Mouse (Mus musculus) cerebellum, adult 2 months (tissue): Measurements from ENCODE around the gene Tmem170. TPM values are rescaled to one million over a fixed set of nuclear protein-coding genes. Genes with fewer than 3 reads are reported as not detected.

Experiments used
- DNase-seq, 2 experiments: peaks; one replicate each; pipeline ENCODE4 v3.0.0; 2021
- H3K27ac ChIP-seq: fragments of 200-500 bp; 2 replicates; pipeline ENCODE4 v1.5.1; 2012; ENCODE audit warnings: low read length, control low read depth, inconsistent platforms; ENCODE audit not compliant: insufficient read depth
- H3K27me3 ChIP-seq: fragments of 200-500 bp; 2 replicates; pipeline ENCODE4 v1.6.1; 2012; ENCODE audit warnings: inconsistent platforms, mild to moderate bottlenecking, low read length, moderate library complexity; ENCODE audit not compliant: control insufficient read depth, insufficient read depth
- H3K4me1 ChIP-seq: fragments of 200-500 bp; 2 replicates; pipeline ENCODE4 v1.6.1; 2011; ENCODE audit warnings: low read length; ENCODE audit not compliant: control insufficient read depth, insufficient read depth
- H3K4me3 ChIP-seq: fragments of 200-500 bp; replicated peaks from 2 replicates; pipeline ENCODE3; 2011; ENCODE audit warnings: mild to moderate bottlenecking, low read depth, low read length, control low read depth; ENCODE audit not compliant: insufficient read depth
- CTCF ChIP-seq: fragments of 200-500 bp; IDR thresholded peaks from 2 replicates; pipeline ENCODE4 v1.5.1; 2011; ENCODE audit warnings: low read depth, mild to moderate bottlenecking, control low read depth, low read length, moderate library complexity, borderline replicate concordance; ENCODE audit not compliant: insufficient read depth
- POLR2A ChIP-seq: fragments of 200-500 bp; IDR thresholded peaks from 2 replicates; pipeline ENCODE4 v1.6.1; 2011; ENCODE audit warnings: low read length, control low read depth, borderline replicate concordance; ENCODE audit not compliant: insufficient read depth
- whole genome bisulfite sequencing: fragments of 180-500 bp; shearing (Covaris S2); methylation state at CpG from one replicate; pipeline ENCODE4 v1.1.7; 2018; 5-methylcytosine and 5-hydroxymethylcytosine counted together
- polyA plus RNA-seq: library from polyadenylated mRNA; depleted of rRNA; stranded (reverse); fragments of >200 nt; gene quantifications from 2 replicates; pipeline ENCODE4 v1.2.3, GENCODE M21; 2012; rRNA removed

Tmem170 gene
- polyA plus RNA-seq, 1 experiment = 7.2 TPM

GRCm38 (mm10) chr8:111813818-111814217 lies 62.7 kb downstream of the Tmem170 start:
- 96% methylated on average over 9 of the region's 9 CpGs for WGBS
- DNase-seq = no peak
- Histone ChIP-seq H3K4me3 (no peak overlapping the region), H3K4me1 (no peaks in the 10 kb centered on the region; the same call in 1 of the 2 replicates), H3K27me3 (no peaks in the 10 kb centered on the region), H3K27ac (no peak overlapping the region)
- TF ChIP-seq CTCF = no peak
- TF ChIP-seq POLR2A = no peak

Other genes starting within 250 kb of the Tmem170 start
- 22.9 and 24.4 TPM in 2 replicates for gene Ldhd, start 246.4 kb downstream of the Tmem170 start, polyA plus RNA-seq
- 23.7 and 26.0 TPM in 2 replicates for gene Zfp1, start 233.3 kb downstream of the Tmem170 start, polyA plus RNA-seq
- 0.29 and 0.33 TPM in 2 replicates for gene Ctrb1, start 185.7 kb downstream of the Tmem170 start, polyA plus RNA-seq
- gene Bcar1, start 132.9 kb downstream of the Tmem170 start, polyA plus RNA-seq = 129 and 146 TPM in 2 replicates
- 82.0 and 94.5 TPM in 2 replicates for gene Cfdp1, start 22.5 kb downstream of the Tmem170 start, polyA plus RNA-seq
- 2.1 and 3.1 TPM in 2 replicates for gene Chst5, start 33.7 kb upstream of the Tmem170 start, polyA plus RNA-seq
- 15.1 and 15.8 TPM in 2 replicates for gene Tmem231, start 57.1 kb upstream of the Tmem170 start, polyA plus RNA-seq
- 373 and 404 TPM in 2 replicates for gene Gabarapl2, start 64.0 kb upstream of the Tmem170 start, polyA plus RNA-seq
- gene Adat1, start 115.6 kb upstream of the Tmem170 start, polyA plus RNA-seq = 9.4 and 10.2 TPM in 2 replicates
- gene Kars, start 134.6 kb upstream of the Tmem170 start, polyA plus RNA-seq = 90.2 and 91.7 TPM in 2 replicates
- 36.3 and 38.0 TPM in 2 replicates for gene Terf2ip, start 134.6 kb upstream of the Tmem170 start, polyA plus RNA-seq
- gene Gm6793, start 138.3 kb upstream of the Tmem170 start, polyA plus RNA-seq = not detected in 2 replicates